Mouse (Mus musculus): ENCODE data around the gene Lag3. TPM values are rescaled to one million over a fixed set of nuclear protein-coding genes. Genes with fewer than 3 reads are reported as not detected.

Gene Lag3
- polyA plus RNA-seq, 1 experiment: 1.5 TPM

- Histone ChIP-seq H3K4me3 (replicated peaks; ENCODE audit: insufficient read depth, low read depth, low read length) (peak overlapping the region; percentile 34), H3K4me1 (ENCODE audit: control insufficient read depth, insufficient read depth, low read length) (peaks cover 7% of the 10 kb centered on the region; the same call in 1 of the 2 replicates), H3K27me3 (ENCODE audit: control insufficient read depth, insufficient read depth, low read length) (no peaks in the 10 kb centered on the region), H3K27ac (ENCODE audit: insufficient read depth, low read length) (peak overlapping the region; percentile 85)
- no peak for TF ChIP-seq CTCF (IDR thresholded peaks at IDR 0.05; ENCODE audit: borderline replicate concordance, insufficient read depth, low read depth, low read length)
- TF ChIP-seq POLR2A (IDR thresholded peaks at IDR 0.05; ENCODE audit: borderline replicate concordance, insufficient read depth, low read length): no peak
- 6% methylated on average over 13 of the region's 14 CpGs for WGBS
- no peak for DNase-seq
Observed at GRCm38 (mm10) chr6:124918890-124919627, 7.6 kb upstream of the Lag3 start.

GRCm38 (mm10) chr6:124918331-124918690 lies 6.8 kb upstream of the Lag3 start:
- no peaks in the 10 kb centered on the region for H3K27me3 ChIP-seq (ENCODE audit: control insufficient read depth, insufficient read depth, low read length)
- H3K27ac ChIP-seq (ENCODE audit: insufficient read depth, low read length): peak overlapping the region; percentile 85
- WGBS: 2% methylated on average over 7 of the region's 7 CpGs
- H3K4me1 ChIP-seq (ENCODE audit: control insufficient read depth, insufficient read depth, low read length): peaks cover 11% of the 10 kb centered on the region
- TF ChIP-seq CTCF (IDR thresholded peaks at IDR 0.05; ENCODE audit: borderline replicate concordance, insufficient read depth, low read depth, low read length) (no peak), POLR2A (IDR thresholded peaks at IDR 0.05; ENCODE audit: borderline replicate concordance, insufficient read depth, low read length) (no peak)
- peak overlapping the region; percentile 85 for H3K4me3 ChIP-seq (replicated peaks; ENCODE audit: insufficient read depth, low read depth, low read length)
- DNase-seq: no peak

- peak overlapping the region; percentile 98 for H3K27ac ChIP-seq (ENCODE audit: insufficient read depth, low read length)
- H3K4me3 ChIP-seq (replicated peaks; ENCODE audit: insufficient read depth, low read depth, low read length): peak overlapping the region; percentile 85
- DNase-seq: peak; percentile 95 to 99
- 1% methylated on average over 79 of the region's 89 CpGs for WGBS
- peaks cover 11% of the 10 kb centered on the region for H3K4me1 ChIP-seq (ENCODE audit: control insufficient read depth, insufficient read depth, low read length)
- H3K27me3 ChIP-seq (ENCODE audit: control insufficient read depth, insufficient read depth, low read length): no peaks in the 10 kb centered on the region
- TF ChIP-seq CTCF (IDR thresholded peaks at IDR 0.05; ENCODE audit: borderline replicate concordance, insufficient read depth, low read depth, low read length) (no peak), POLR2A (IDR thresholded peaks at IDR 0.05; ENCODE audit: borderline replicate concordance, insufficient read depth, low read length) (peak; percentile 70)
Observed at GRCm38 (mm10) chr6:124917518-124918330, 6.2 kb upstream of the Lag3 start.

GRCm38 (mm10) chr6:124916695-124917517 lies 5.4 kb upstream of the Lag3 start:
- peak; percentile 93 to 95 for DNase-seq
- peak overlapping the region; percentile 98 for H3K27ac ChIP-seq (ENCODE audit: insufficient read depth, low read length)
- peaks cover 11% of the 10 kb centered on the region for H3K4me1 ChIP-seq (ENCODE audit: control insufficient read depth, insufficient read depth, low read length)
- H3K4me3 ChIP-seq (replicated peaks; ENCODE audit: insufficient read depth, low read depth, low read length): peak overlapping the region; percentile 85
- TF ChIP-seq CTCF (IDR thresholded peaks at IDR 0.05; ENCODE audit: borderline replicate concordance, insufficient read depth, low read depth, low read length) (peak; percentile 57; the same call in 1 of the 2 replicates), POLR2A (IDR thresholded peaks at IDR 0.05; ENCODE audit: borderline replicate concordance, insufficient read depth, low read length) (0 out of 2 replicates have a peak, but pooled peaks have one; percentile 15)
- H3K27me3 ChIP-seq (ENCODE audit: control insufficient read depth, insufficient read depth, low read length): no peaks in the 10 kb centered on the region
- under 1% methylated on average over 66 of the region's 67 CpGs for WGBS

GRCm38 (mm10) chr6:124915942-124916694 lies 4.6 kb upstream of the Lag3 start:
- Histone ChIP-seq H3K4me3 (replicated peaks; ENCODE audit: insufficient read depth, low read depth, low read length) (peak overlapping the region; percentile 85), H3K27me3 (ENCODE audit: control insufficient read depth, insufficient read depth, low read length) (no peaks in the 10 kb centered on the region), H3K4me1 (ENCODE audit: control insufficient read depth, insufficient read depth, low read length) (peaks cover 11% of the 10 kb centered on the region), H3K27ac (ENCODE audit: insufficient read depth, low read length) (peak overlapping the region; percentile 69; the same call in 1 of the 2 replicates)
- no peak for TF ChIP-seq CTCF (IDR thresholded peaks at IDR 0.05; ENCODE audit: borderline replicate concordance, insufficient read depth, low read depth, low read length)
- no peak for TF ChIP-seq POLR2A (IDR thresholded peaks at IDR 0.05; ENCODE audit: borderline replicate concordance, insufficient read depth, low read length)
- DNase-seq: peak; percentile 49 to 58
- under 1% methylated on average over 12 of the region's 12 CpGs for WGBS

- Histone ChIP-seq H3K4me1 (ENCODE audit: control insufficient read depth, insufficient read depth, low read length) (peaks cover 11% of the 10 kb centered on the region), H3K27me3 (ENCODE audit: control insufficient read depth, insufficient read depth, low read length) (no peaks in the 10 kb centered on the region), H3K4me3 (replicated peaks; ENCODE audit: insufficient read depth, low read depth, low read length) (peak overlapping the region; percentile 85), H3K27ac (ENCODE audit: insufficient read depth, low read length) (no peak overlapping the region)
- peak; percentile 11; the same call in 1 of the 2 replicates for TF ChIP-seq POLR2A (IDR thresholded peaks at IDR 0.05; ENCODE audit: borderline replicate concordance, insufficient read depth, low read length)
- TF ChIP-seq CTCF (IDR thresholded peaks at IDR 0.05; ENCODE audit: borderline replicate concordance, insufficient read depth, low read depth, low read length): no peak
- 5% methylated on average over 22 of the region's 22 CpGs for WGBS
- peak; percentile 51 to 64 for DNase-seq
Observed at GRCm38 (mm10) chr6:124915160-124915941, 3.8 kb upstream of the Lag3 start.

Measured in cerebellum, adult 2 months (tissue).